9 mouse cellular contexts compared by ENCODE assay signal in the genomic region with DNA sequence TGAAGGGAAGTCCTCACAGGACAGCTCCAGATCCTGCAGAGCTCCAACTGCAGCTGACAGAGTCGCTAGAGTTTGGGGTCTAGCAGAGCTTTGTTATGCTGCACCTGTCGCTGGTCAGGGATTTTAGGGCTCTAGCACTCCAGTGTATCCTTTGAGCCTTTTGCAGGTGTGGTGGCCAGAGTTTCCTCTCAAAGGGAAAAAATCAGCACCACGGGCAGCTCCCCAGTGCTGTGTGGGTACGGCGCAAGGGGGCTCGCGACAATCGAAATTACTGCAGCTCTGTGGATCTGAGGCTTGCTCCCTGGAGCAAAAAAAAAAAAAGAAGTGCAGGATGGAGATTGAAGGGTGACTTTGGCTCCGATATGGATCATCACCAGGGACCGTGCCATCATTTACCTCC. TPM values are rescaled to one million over a fixed set of nuclear protein-coding genes. Genes with fewer than 3 reads are reported as not detected.
A peak's percentile ranks its signal among the peaks of the same experiment; 100 is the strongest.
DNase-seq lines count a peak whose midpoint lies in the region; ATAC-seq and TF ChIP-seq lines count a peak whose summit lies in the region.
"Had no signal": no experiment of that assay in that cellular context is flagged by ENCODE, and none has a peak within 500 bp of the region (broad histone marks: within the 10 kb centered on the region; RNA-seq: fewer than 3 reads in every experiment).

No protein-coding gene starts in this region.

- no peaks in the 10 kb centered on the region for H3K36me3 ChIP-seq in forebrain, embryonic 14.5 days (ENCODE audit: control insufficient read depth, insufficient read depth, low read length)
- H3K36me3 ChIP-seq in limb, embryonic 14.5 days (ENCODE audit: control insufficient read depth, insufficient read depth, low read length): no peaks in the 10 kb centered on the region
- H3K36me3 ChIP-seq in neural tube, embryonic 14.5 days (ENCODE audit: control insufficient read depth, insufficient read depth, low read length): no peaks in the 10 kb centered on the region

- H3K4me1 ChIP-seq in forebrain, embryonic 14.5 days (ENCODE audit: control insufficient read depth, insufficient read depth, low read length): peaks cover 15% of the 10 kb centered on the region
- peaks cover 8% of the 10 kb centered on the region; the same call in 1 of the 2 replicates for H3K4me1 ChIP-seq in limb, embryonic 14.5 days (ENCODE audit: control insufficient read depth, insufficient read depth, low read length)
- H3K4me1 ChIP-seq in neural tube, embryonic 14.5 days (ENCODE audit: control insufficient read depth, insufficient read depth, low read length): peaks cover 12% of the 10 kb centered on the region; the same call in 1 of the 2 replicates

- peaks cover 51% of the 10 kb centered on the region for H3K27me3 ChIP-seq in forebrain, embryonic 14.5 days (replicated peaks; ENCODE audit: control insufficient read depth, insufficient read depth, low read length)
- peaks cover 43% of the 10 kb centered on the region for H3K27me3 ChIP-seq in limb, embryonic 14.5 days (ENCODE audit: control insufficient read depth, insufficient read depth, low read length)
- H3K27me3 ChIP-seq in neural tube, embryonic 14.5 days (ENCODE audit: control insufficient read depth, insufficient read depth, low read length): peaks cover 24% of the 10 kb centered on the region

- no peaks in the 10 kb centered on the region for H3K9me3 ChIP-seq in forebrain, embryonic 14.5 days (replicated peaks; ENCODE audit: control insufficient read depth, low read length)
- no peaks in the 10 kb centered on the region for H3K9me3 ChIP-seq in limb, embryonic 14.5 days (ENCODE audit: control insufficient read depth, low read length)
- no peaks in the 10 kb centered on the region for H3K9me3 ChIP-seq in neural tube, embryonic 14.5 days (ENCODE audit: control insufficient read depth, low read length)

- DNase-seq in heart, adult 11 months: peak; percentile 72
- no peak for DNase-seq in heart, adult 8-10 months (ENCODE audit: low spot score)
- peak; percentile 59 for DNase-seq in R1 (ENCODE audit: low read depth, low spot score)
- peak; percentile 57 for DNase-seq in forebrain, embryonic 14.5 days (ENCODE audit: low spot score)
- DNase-seq in limb, embryonic 14.5 days (ENCODE audit: low spot score): peak; percentile 62
- DNase-seq in layer of hippocampus, adult 9-10 months (ENCODE audit: low spot score): no peak
- no peak for DNase-seq in layer of hippocampus, postnatal 14 days (ENCODE audit: low spot score in 2 of 2)

- TF ChIP-seq POLR2A in limb, embryonic 14.5 days (IDR thresholded peaks at IDR 0.05; ENCODE audit: borderline replicate concordance, extremely low read depth, insufficient read depth, insufficient read length): no peak

- H3K27ac ChIP-seq in forebrain, embryonic 14.5 days (ENCODE audit: low read depth, low read length): no peak overlapping the region
- no peak overlapping the region for H3K27ac ChIP-seq in limb, embryonic 14.5 days (replicated peaks; ENCODE audit: low read depth, low read length)
- H3K27ac ChIP-seq in neural tube, embryonic 14.5 days (ENCODE audit: low read depth, low read length): no peak overlapping the region
- H3K27ac ChIP-seq: macrophage had no signal

- H3K4me3 ChIP-seq in forebrain, embryonic 14.5 days (ENCODE audit: low read depth, low read length): peak overlapping the region; percentile 28; the same call in 1 of the 2 replicates
- no peak overlapping the region for H3K4me3 ChIP-seq in limb, embryonic 14.5 days (replicated peaks; ENCODE audit: low read length)
- H3K4me3 ChIP-seq in neural tube, embryonic 14.5 days (ENCODE audit: low read depth, low read length): peak overlapping the region; percentile 9

- no peak for ATAC-seq in forebrain, embryonic 14.5 days
- ATAC-seq in limb, embryonic 14.5 days (ENCODE audit: low FRiP score, low read depth): no peak
- no peak for ATAC-seq in neural tube, embryonic 14.5 days (ENCODE audit: low read depth)

- 2% methylated on average over 10 of the region's 10 CpGs for WGBS in forebrain, embryonic 14.5 days
- 3% methylated on average over 10 of the region's 10 CpGs for WGBS in limb, embryonic 14.5 days
- 3% methylated on average over 10 of the region's 10 CpGs for WGBS in neural tube, embryonic 14.5 days

- H3K9ac ChIP-seq in forebrain, embryonic 14.5 days (ENCODE audit: low read length): no peak overlapping the region
- H3K9ac ChIP-seq in limb, embryonic 14.5 days (ENCODE audit: low read depth, low read length, severe bottlenecking): no peak overlapping the region
- H3K9ac ChIP-seq in neural tube, embryonic 14.5 days (replicated peaks; ENCODE audit: low read depth, low read length): no peak overlapping the region

- H3K4me2 ChIP-seq in forebrain, embryonic 14.5 days (ENCODE audit: low read length): peak overlapping the region; percentile 52
- H3K4me2 ChIP-seq in limb, embryonic 14.5 days (replicated peaks; ENCODE audit: low read depth, low read length, severe bottlenecking): no peak overlapping the region
- H3K4me2 ChIP-seq in neural tube, embryonic 14.5 days (ENCODE audit: low read depth, low read length): peak overlapping the region; percentile 40

RNA-seq across cellular contexts. Expression of a gene that starts 0.7 kb away (rescaled TPM):
- total RNA-seq in heart, adult 8-10 months (2022): not detected
- 0.10 and 0.22 TPM in 2 replicates for polyA plus RNA-seq in forebrain, embryonic 14.5 days (2014; fragmentation: Nextera tagmentation; extraction: Ambion mirVana)
- not detected in 2 replicates for polyA plus RNA-seq in limb, embryonic 14.5 days (2012; rRNA removed)
- polyA plus RNA-seq in limb, embryonic 14.5 days (2014; fragmentation: Nextera tagmentation; extraction: Ambion mirVana): not detected in 2 replicates
- polyA plus RNA-seq in neural tube, embryonic 14.5 days (2014; fragmentation: Nextera tagmentation; extraction: Ambion mirVana): 0.22 and 0.29 TPM in 2 replicates
- under 1 TPM in 1 of 2 experiments, not detected in 1; 0.28 TPM for total RNA-seq in layer of hippocampus, postnatal 14 days (2021)
- polyA plus RNA-seq: macrophage had no signal

Comparison
In these comparisons a context has a peak if more than half of its experiments do, and no peak if none do; other contexts are left out.
1. DNase-seq: peak in heart, adult 11 months (single experiment), R1 (single experiment), forebrain, embryonic 14.5 days (single experiment) and limb, embryonic 14.5 days (single experiment); none in heart, adult 8-10 months (single experiment), layer of hippocampus, adult 9-10 months (single experiment) and layer of hippocampus, postnatal 14 days (0 of 2).